Mouse (Mus musculus) yolk sac, embryonic 10.5 days (tissue): Measurements from ENCODE around the gene Efcab12.
"Not testable (repeated sequence)": the region's sequence is repeated elsewhere in the genome, so short reads cannot be mapped to it uniquely, and the experiment has no call there.

ENCODE experiments used
- DNase-seq: peaks from one replicate; pipeline ENCODE4 v3.0.0-alpha.2; 2017; ENCODE audit warnings: low spot score

The Efcab12 gene

GRCm38 (mm10) chr6:115838161-115838597 lies at the start of gene Efcab12:
Gene Efcab12 (minus strand): TSS chr6:115838412.
- peak; percentile 76 for DNase-seq

DNA sequence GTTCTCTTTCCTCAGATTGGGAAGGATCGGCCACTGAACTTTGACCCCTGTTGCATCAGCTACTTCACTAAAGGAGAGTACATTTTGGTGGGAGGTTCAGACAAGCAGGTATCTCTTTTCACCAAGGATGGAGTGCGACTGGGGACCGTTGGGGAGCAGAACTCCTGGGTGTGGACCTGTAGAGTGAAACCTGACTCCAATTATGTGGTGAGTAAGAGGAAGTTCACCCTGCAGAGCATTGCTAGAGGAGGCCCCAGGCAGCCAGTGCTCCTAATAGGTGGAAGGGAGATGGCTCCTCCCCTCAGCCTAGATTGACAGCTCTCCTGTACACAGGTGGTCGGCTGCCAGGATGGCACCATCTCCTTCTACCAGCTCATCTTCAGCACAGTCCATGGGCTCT lies 48.7 kb upstream of the Efcab12 start:
- peak; percentile 37 for DNase-seq

GRCm38 (mm10) chr6:115884018-115884417 lies 45.8 kb upstream of the Efcab12 start:
- no peak for DNase-seq

- no peak for DNase-seq
Observed at GRCm38 (mm10) chr6:115880751-115881150, 42.5 kb upstream of the Efcab12 start.

DNA sequence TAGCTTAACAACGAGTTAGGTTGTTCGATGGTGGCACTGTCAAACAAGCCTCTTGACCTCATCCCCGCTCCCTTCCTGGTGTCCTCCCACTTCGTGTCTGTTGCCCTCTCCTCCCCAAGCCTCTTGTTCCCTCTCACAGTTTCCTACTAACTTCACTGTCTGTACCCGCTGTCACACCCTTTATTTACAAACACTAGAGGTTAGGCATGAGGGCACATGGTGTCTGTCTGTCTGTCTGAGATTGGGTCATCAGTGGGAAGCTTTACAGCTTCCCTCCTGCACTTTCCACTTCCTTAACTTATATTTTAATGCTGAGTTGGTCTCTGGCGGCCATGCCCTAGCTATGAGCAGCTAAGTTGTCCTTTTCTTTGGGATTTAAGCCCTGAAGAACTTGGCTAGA lies 41.5 kb upstream of the Efcab12 start:
- no peak for DNase-seq

DNA sequence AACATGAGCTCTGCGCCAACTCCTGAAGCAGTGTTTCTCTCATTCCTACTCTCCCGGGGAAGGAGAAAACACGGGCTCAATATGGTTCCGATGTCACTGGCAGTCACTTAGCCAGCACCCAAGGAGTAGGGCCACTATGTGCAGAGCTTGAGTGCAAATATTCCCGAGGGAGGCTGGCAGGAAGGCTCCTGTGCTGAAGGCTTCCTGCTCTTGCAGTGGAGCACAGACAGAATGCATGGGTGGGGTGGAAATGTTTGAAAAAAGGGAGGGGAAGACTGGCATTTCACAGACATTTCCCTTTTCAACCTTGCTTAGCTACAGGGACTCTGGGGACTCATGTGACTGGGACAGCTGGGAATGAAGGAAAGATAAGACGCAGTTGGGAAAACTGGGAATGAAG lies 40.5 kb upstream of the Efcab12 start:
- DNase-seq, result no peak

GRCm38 (mm10) chr6:115877239-115877638 lies 39.0 kb upstream of the Efcab12 start:
- no peak for DNase-seq

DNA sequence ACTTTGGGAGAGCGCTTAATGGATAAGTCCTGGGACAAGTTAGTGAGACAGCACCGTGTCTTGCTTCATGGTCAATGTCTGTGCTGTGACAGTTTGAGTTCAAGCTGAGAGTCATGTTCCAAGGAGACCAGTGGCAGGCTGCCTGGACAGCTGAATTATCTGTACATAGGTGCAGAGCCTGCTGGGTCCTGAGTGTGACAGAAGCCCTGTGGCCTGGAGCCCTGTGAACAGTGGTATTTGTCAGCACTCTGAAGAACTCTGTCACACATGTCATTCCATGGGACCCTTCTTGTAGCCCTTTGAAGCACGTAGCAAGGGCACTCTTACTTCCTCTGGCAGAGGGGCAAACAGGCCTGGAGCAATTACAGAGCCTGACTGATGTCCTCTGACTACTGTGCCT lies 33.1 kb upstream of the Efcab12 start:
- not testable (repeated sequence) for DNase-seq

DNA sequence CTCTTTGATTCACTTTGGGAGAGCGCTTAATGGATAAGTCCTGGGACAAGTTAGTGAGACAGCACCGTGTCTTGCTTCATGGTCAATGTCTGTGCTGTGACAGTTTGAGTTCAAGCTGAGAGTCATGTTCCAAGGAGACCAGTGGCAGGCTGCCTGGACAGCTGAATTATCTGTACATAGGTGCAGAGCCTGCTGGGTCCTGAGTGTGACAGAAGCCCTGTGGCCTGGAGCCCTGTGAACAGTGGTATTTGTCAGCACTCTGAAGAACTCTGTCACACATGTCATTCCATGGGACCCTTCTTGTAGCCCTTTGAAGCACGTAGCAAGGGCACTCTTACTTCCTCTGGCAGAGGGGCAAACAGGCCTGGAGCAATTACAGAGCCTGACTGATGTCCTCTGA lies 28.9 kb upstream of the Efcab12 start:
- DNase-seq, result not testable (repeated sequence)

GRCm38 (mm10) chr6:115865246-115865645 lies 27.0 kb upstream of the Efcab12 start:
- no peak for DNase-seq

DNA sequence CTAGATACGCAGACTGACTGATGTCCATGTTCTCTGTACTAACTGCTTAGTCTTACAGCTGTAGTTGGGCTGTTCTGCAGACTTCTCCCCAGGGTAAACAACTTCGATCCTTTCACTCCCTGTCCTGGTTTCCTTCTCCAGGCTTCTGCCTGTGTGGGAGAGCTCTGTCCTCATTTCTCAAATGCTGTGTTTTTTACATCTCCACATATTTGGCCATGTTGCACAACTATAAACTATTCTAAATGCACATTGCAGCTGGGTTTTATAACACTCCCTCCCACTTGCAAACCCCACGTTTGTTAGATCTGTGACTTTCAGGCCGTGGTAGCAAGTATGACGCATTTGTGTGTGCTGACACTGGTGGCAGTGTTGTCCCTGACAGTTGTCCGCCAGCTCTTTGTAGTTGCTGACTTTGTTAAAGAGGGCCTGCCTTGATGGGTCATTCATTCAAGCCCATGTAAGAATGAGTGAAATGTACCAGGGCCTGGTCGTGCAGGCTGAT lies 25.2 kb upstream of the Efcab12 start:
- no peak for DNase-seq

DNA sequence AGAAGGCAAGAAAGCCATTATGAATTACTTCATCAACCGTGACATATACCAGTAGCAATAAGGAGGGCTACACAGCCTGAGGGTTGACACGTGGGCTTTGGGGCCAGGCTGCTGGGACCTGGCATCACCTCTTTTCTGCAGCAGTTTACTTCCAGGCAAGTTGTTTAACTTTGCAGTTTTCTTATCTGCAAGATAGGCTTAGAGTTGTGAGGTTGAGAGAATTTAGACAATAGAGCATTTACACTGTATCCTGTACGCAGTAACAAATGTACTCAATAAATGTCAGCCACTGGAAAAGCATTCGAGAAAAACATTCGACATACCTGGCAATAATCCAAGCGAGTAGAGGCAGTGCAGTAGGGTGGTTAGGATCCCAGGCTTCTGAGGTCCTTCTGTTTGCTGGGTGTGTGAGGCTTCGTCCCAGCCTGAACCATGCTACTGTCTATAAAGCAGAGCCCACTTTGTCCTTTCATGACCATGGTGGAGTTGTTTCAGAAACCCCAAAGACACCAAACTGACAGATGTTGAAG lies 21.9 kb upstream of the Efcab12 start:
- no peak for DNase-seq

GRCm38 (mm10) chr6:115859258-115859657 lies 21.0 kb upstream of the Efcab12 start:
- peak; percentile 77 for DNase-seq

- DNase-seq, result no peak
Observed at GRCm38 (mm10) chr6:115856361-115856745, 18.1 kb upstream of the Efcab12 start.

GRCm38 (mm10) chr6:115855733-115856360 lies 17.6 kb upstream of the Efcab12 start:
- no peak for DNase-seq

DNA sequence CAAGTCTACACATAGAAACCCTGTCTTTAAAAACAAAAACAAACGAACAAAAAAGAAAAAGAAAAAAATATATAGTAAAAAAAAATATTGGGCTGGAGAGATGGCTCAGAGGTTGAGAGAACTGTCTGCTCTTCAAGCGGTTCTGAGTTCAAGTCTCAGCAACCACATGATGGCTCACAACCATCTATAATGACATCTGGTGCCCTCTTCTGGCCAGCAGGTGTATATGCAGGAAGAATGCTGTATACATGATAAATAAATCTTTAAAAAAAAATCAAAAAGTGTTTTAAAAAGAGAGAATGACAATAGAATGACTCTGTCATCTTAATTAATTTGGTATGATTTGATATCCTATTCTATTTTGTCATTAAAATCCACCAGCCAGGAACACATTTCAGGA lies 16.2 kb upstream of the Efcab12 start:
- no peak for DNase-seq

- DNase-seq, result no peak
Observed at GRCm38 (mm10) chr6:115853985-115854384, 15.8 kb upstream of the Efcab12 start.

- peak; percentile 100 for DNase-seq
Observed at GRCm38 (mm10) chr6:115853091-115853813, 15.0 kb upstream of the Efcab12 start, which contains the start of the genes Mbd4 and Ift122. Gene Mbd4 (minus strand): TSS chr6:115853371. Gene Ift122 (plus strand): TSS chr6:115853470.

- DNase-seq, result no peak
Observed at GRCm38 (mm10) chr6:115852446-115853090, 14.4 kb upstream of the Efcab12 start.

DNA sequence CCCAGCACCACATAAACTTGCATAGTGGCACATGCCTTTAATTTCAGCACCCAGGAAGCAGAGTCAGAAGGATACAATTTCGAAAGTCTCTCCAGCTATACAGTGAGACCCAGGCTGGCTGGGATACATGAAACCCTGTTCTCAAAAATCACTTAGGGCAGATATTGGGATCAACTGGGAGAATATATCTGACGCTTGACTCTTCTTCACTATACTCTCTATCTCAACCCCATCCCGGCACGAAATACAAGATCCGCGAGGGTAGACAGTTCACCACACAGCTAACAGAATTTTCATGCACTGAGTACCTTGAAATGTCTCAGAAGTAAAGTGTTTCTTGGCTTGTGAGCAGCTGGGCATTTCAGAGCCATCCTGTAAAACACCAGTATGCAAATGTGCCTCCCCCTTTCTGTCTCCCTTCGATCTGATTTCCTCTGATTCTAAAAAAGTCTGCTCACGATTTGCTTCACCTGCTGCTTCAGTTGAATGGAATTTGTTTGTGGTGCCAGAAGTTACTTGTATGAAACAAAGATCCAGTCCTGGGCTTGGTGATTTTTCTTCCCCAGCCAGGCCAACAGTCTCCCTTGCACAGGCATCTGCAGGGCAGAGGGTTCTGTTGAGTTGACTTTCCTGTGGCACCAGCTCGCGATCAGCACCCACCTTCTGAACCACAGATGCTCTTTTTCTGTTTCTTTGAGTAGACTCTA lies 10.5 kb upstream of the Efcab12 start:
- no peak for DNase-seq

DNA sequence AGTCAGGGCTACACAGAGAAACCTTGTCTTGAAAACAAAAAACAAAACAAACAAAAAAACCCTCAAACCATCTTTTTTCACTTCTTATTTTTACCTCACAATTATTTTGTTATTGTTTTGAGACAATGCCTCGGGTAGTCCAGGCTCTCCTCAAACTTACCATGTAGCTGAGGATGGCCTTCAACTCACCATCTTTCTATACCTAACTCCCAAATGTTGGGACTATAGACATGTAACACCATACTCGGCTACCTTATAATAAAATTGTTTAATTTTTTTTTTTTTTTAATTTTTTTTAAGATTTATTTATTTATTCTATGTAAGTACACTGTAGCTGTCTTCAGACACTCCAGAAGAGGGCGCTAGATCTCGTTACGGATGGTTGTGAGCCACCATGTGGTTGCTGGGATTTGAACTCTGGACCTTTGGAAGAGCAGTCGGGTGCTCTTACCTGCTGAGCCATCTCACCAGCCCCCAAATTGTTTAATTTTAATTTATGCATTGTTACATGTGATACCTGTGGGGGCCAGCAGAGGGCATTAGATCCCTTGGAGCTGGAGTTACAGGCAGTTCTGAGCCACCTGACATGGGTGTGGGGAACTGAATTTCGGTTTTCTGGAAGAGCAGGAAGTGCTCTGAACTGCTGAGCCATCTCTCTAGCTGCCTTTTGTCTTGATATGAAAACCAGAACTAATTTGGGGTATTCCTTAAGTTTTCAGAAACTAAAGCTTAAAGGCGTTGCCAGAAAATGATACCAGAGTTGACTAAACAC lies 8.6 kb upstream of the Efcab12 start:
- DNase-seq, result no peak
